Mouse (Mus musculus) spleen, adult 18-20 months (tissue): ENCODE measurements around the gene 2210010C04Rik.
"Not testable (repeated sequence)": the region's sequence is repeated elsewhere in the genome, so short reads cannot be mapped to it uniquely, and the experiment has no call there.

Experiments
- DNase-seq, 2 experiments: peaks; one replicate each; pipeline ENCODE4 v3.0.0; 2022; ENCODE audit warnings: mixed read lengths in 2 of 2

Gene 2210010C04Rik

GRCm38 (mm10) chr6:41015065-41015464 lies 20.2 kb downstream of the 2210010C04Rik start:
- no peak for DNase-seq

DNA sequence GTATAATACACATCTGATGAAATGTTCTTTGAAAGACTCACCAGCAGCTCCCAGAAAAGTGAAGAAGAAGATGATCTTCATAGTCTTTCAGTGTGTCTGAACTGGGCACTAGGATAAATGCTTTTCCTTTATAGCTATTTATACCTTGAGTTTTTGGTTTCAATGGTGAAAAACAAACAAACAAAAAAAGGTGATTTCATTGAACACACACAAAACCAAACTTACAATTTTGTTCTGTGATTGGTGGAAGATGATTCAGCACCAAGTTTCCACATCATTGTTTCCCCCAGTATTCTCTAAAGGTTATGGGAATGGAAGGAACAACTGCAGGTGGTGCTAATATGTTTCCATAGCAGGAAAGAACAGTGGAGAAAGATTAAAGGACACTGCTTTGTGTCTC lies 35.9 kb downstream of the 2210010C04Rik start, which contains the start of gene Gm2663:
Gene Gm2663, minus strand, starts transcription at position 101 of the 400 bp plus-strand sequence.
- not testable (repeated sequence) for DNase-seq
